Mouse (Mus musculus): Measurements from ENCODE around the gene Pm20d2. TPM values are rescaled to one million over a fixed set of nuclear protein-coding genes. Genes with fewer than 3 reads are reported as not detected.

Gene Pm20d2
- polyA plus RNA-seq (2021; fragmentation: Nextera tagmentation): 0.72 and 3.0 TPM in 2 replicates
- long read RNA-seq, experiment 1, transcript Pm20d2-201 (7 exons, 1,445 nt): major isoform, 9 of 15 reads
- long read RNA-seq, experiment 1, partial matches to known transcripts: 1 of 15 reads
- long read RNA-seq, experiment 1, other reads (novel, unspliced or antisense): 5 of 15 reads
- long read RNA-seq, experiment 2, partial matches to known transcripts: 0 of 3 reads
- long read RNA-seq, experiment 2, other reads (novel, unspliced or antisense): 2 of 3 reads

DNA sequence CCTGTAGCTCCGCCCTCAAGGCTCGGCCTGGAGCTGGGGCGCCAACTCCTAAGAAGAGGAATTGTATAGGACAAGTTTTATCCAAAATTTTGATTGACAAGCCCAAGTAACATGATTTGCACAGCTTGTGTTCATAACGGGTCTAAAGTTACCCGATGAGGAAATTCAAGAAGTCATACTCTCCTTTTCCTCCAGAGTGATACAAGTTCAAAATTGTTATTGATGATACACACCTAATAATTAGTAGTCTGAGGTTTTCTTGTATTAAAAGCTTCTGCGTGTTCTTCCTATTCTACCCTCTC, at the start of gene Pm20d2:
TSS of gene Pm20d2 (minus strand) at position 3 of the 302 bp plus-strand sequence.

DNA sequence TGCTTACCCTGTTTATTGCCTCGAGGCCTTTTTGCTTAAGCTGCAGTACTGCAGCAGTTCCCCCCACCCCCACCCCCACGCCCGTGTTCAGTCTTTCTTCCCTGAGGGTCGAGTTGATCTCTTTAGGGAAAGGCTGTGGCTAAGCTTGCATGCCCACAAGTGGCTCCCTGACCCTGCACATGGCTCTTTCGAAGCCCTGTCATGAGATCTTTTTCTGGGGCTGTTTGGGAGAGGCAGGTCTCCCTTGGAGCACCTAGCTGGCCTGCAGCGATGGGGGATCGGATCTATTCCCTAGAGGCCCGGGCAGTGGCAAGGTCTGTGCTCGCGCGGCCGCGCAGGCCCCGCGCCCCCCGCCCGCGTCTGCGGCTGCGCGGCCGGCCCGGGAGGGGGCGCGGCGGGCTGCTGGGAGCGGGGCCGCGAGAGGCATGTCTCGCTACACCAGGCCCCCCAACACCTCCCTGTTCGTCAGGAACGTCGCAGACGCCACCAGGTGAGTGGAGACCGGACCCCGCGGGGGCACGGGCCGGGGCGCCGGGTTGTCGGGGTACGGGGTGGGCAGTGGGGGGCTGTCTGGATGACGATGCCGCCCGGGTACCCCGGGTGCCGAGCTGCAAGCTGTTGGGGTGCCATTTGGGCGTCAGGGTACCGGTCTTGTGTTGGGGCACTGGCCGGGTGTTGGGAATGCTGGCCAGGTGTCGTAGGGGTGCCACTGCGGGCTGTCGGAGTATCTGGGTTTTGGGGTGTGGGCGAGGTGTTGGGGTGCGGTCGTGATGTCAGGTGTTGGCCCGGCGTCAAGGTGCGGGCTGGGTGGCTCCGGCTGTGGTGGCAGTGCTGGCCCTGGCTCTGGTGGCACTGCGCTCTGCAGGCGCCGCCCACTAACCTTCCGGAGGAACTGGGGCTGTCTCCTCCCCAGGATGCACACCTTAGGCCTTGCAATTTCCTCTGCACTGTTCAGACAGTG, 19.6 kb upstream of the Pm20d2 start, which contains the start of gene Srsf12:
TSS of gene Srsf12 (plus strand) at position 111 of the 961 bp plus-strand sequence.

GRCm38 (mm10) chr4:33132221-33132620, 57.3 kb downstream of the Pm20d2 start, which contains the start of gene Gabrr1:
TSS of gene Gabrr1 (plus strand) at chr4:33132521.

Other genes starting within 250 kb of the Pm20d2 start
- 12.0 and 12.9 TPM in 2 replicates for gene Ankrd6, start 238.9 kb downstream of the Pm20d2 start, polyA plus RNA-seq (2021; fragmentation: Nextera tagmentation)
- gene Rragd, start 206.7 kb downstream of the Pm20d2 start, polyA plus RNA-seq (2021; fragmentation: Nextera tagmentation): 22.9 and 31.8 TPM in 2 replicates
- 34.1 and 40.6 TPM in 2 replicates for gene Ube2j1, start 158.3 kb downstream of the Pm20d2 start, polyA plus RNA-seq (2021; fragmentation: Nextera tagmentation)
- gene Gabrr2, start 126.7 kb downstream of the Pm20d2 start, polyA plus RNA-seq (2021; fragmentation: Nextera tagmentation): 0.83 and 0.87 TPM in 2 replicates
- gene Gabrr1, start 57.2 kb downstream of the Pm20d2 start, polyA plus RNA-seq (2021; fragmentation: Nextera tagmentation): 0.09 TPM in 1 of 2 replicates, not detected in the other
- 14.6 and 23.3 TPM in 2 replicates for gene Srsf12, start 19.3 kb upstream of the Pm20d2 start, polyA plus RNA-seq (2021; fragmentation: Nextera tagmentation)
- 20.5 and 124 TPM in 2 replicates for gene Pnrc1, start 100.4 kb upstream of the Pm20d2 start, polyA plus RNA-seq (2021; fragmentation: Nextera tagmentation)
- 9.1 and 13.5 TPM in 2 replicates for gene Rngtt, start 120.6 kb upstream of the Pm20d2 start, polyA plus RNA-seq (2021; fragmentation: Nextera tagmentation)